Mouse (Mus musculus) stomach, postnatal 0 days (tissue): Measurements from ENCODE around the gene Olfr248.

ENCODE experiments used
- CTCF ChIP-seq: IDR thresholded peaks from 2 replicates; pipeline ENCODE4 v1.5.1; 2016; ENCODE audit warnings: antibody characterized with exemption, low read depth, mild to moderate bottlenecking, moderate library complexity
- EP300 ChIP-seq: optimal IDR thresholded peaks from 2 replicates; pipeline ENCODE3; 2016; ENCODE audit warnings: antibody characterized with exemption

DNA sequence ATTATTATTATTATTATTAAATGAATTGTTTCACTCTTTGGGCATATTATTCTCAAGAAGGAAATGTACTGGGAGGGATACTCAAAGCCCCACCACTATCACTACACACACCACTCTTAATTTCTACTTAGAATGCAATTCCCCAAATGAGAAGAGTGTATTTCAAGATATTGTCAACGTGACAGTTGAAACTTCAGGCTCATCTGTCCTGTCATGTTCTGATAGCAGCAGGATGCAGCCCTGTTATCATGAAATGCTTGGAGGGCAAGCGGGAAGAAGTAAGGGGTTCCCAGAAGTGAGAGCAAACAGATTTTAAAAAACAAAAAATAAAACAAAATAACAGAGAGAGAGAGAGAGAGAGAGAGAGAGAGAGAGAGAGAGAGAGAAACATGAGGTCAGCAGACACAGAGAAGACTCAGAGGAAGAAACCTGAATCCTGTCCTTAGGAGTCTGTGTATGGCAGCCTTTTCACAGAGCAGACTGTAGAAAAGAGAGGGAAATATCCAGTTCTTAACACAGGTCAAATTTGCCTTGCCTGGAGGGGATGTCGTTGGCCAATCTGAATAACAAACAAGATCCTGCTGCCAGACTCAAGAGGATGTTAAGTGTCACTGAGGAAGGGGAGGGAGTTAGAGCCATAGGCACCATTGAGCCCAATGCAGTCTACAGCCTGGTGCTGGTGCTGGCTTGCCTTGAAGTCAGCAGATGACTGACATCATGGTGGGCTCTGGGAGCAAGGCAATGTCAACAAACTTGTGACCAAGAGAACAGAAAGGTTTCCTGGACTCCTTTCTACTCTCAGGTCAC is 35.5 kb downstream of the Olfr248 start:
- TF ChIP-seq EP300 = no peak
- TF ChIP-seq CTCF = no peak
